Mouse (Mus musculus) hematopoietic stem cell, adult 5-6 weeks (primary cell): ENCODE data around the gene Actrt2. TPM values are rescaled to one million over a fixed set of nuclear protein-coding genes. Genes with fewer than 3 reads are reported as not detected.

Experiments used
- ATAC-seq, 2 experiments: fragments of 125-278 bp in 1 of 2; replicated peaks in 1 of 2; 2 replicates each; pipeline ENCODE4 v1.8.0; 2016 to 2017; ENCODE audit warnings: inconsistent platforms in 2 of 2, mild to moderate bottlenecking in 2 of 2, moderate number of reproducible peaks in 2 of 2, low read depth in 1 of 2, moderate TSS enrichment in 1 of 2; ENCODE audit not compliant: low FRiP score in 2 of 2, poor library complexity in 2 of 2, severe bottlenecking in 2 of 2, insufficient read depth in 1 of 2, low TSS enrichment in 1 of 2
- total RNA-seq: library from RNA; stranded (forward); fragments of 172-1452, 232-1000 nt; gene quantifications from 2 replicates; pipeline ENCODE4 v1.2.3, GENCODE M21; 2017

Gene Actrt2
- total RNA-seq, 1 experiment from 2014 or later = not detected

- ATAC-seq = no peak
Measured at GRCm38 (mm10) chr4:154627419-154628142, 40.1 kb downstream of the Actrt2 start.

- no peak for ATAC-seq
Measured at GRCm38 (mm10) chr4:154626282-154626681, 41.4 kb downstream of the Actrt2 start.

- ATAC-seq = no peak
Measured at GRCm38 (mm10) chr4:154625710-154626109, 42.0 kb downstream of the Actrt2 start.

- no peak for ATAC-seq
Measured at GRCm38 (mm10) chr4:154623241-154623640, 44.4 kb downstream of the Actrt2 start.

- no peak for ATAC-seq
Measured at GRCm38 (mm10) chr4:154622521-154622920, 45.1 kb downstream of the Actrt2 start.

Other genes with a start within 250 kb of the Actrt2 start
- gene Prdm16, start 31.0 kb downstream of the Actrt2 start, total RNA-seq = 13.3 and 18.2 TPM in 2 replicates
- not detected in 2 replicates for gene Ttc34, start 169.6 kb upstream of the Actrt2 start, total RNA-seq
- not detected in 2 replicates for gene Mmel1, start 201.7 kb upstream of the Actrt2 start, total RNA-seq
- gene Fam213b, start 231.3 kb upstream of the Actrt2 start, total RNA-seq = 0.94 and 2.0 TPM in 2 replicates